Mouse (Mus musculus) liver, embryonic 14.5 days (tissue): ENCODE data around the gene Gp9.
A peak's percentile ranks its signal among the peaks of the same experiment; 100 is the strongest.

Experiments used
- CTCF ChIP-seq: IDR thresholded peaks from 2 replicates; pipeline ENCODE4 v1.5.1; 2016; ENCODE audit warnings: antibody characterized with exemption, low read depth, control low read depth
- EP300 ChIP-seq: IDR thresholded peaks from 2 replicates; pipeline ENCODE4 v1.6.1; 2016; ENCODE audit warnings: antibody characterized with exemption, low read depth

- TF ChIP-seq CTCF = peak; percentile 22; the same call in 1 of the 2 replicates
- TF ChIP-seq EP300 = no peak
Observed at GRCm38 (mm10) chr6:87806028-87806427, 28.2 kb downstream of the Gp9 start.
